Mouse (Mus musculus): Measurements from ENCODE around the gene Btbd1.

Gene Btbd1

GRCm38 (mm10) chr7:81789095-81789757 is 40.0 kb downstream of the Btbd1 start, which contains the start of gene 3110040N11Rik:
3110040N11Rik (minus strand) TSS chr7:81789478.
- DNase-seq (ENCODE audit: low read depth, low spot score), result peak; percentile 96

GRCm38 (mm10) chr7:81788536-81788935 is 40.7 kb downstream of the Btbd1 start:
- DNase-seq (ENCODE audit: low read depth, low spot score), result peak; percentile 37

DNA sequence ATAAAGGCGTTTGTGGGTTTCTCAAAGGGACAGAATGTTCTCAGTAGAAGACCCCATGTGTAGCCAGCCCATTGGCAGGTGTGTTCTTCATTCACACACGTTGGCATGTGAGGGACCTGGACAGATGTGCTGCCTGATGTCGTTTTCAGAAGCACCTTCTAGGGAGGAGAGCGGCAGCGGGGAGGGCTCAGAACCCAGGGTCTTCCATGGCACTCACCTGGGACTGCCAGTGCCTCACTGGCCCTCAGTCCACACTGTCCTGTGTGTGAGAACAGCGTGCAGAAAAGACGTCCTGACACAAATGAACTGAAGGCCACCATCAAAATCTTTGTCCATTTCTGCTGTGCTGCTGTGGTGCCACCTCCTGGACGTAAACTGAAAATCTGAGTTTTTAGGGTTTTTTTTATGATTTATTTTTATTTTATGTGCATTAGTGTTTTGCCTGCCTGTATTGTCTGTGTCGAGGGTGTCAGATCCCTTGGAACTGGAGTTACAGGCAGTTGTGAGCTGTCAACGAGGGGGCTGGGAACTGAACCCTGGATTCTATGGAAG is 51.5 kb downstream of the Btbd1 start:
- no peak for DNase-seq (ENCODE audit: low read depth, low spot score)

DNA sequence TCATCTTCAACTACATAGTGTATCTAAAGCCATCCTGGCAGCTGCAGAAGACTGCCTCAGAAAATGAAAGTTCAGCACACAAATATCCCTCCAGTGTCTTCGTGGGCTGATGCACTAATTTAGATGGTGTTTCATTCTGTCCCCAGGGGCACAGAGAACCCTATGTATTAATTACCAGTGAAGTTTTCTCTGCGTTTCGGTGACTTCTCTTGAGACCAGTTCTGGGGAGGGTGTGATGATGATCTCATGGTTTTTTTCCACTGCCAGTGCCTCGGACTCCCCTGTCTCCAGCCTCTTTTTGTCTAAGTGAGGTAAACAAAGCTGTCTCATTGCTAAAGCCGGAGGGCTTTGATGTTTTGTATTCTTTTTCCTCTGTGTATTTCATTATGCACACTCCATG is 53.9 kb downstream of the Btbd1 start:
- DNase-seq (ENCODE audit: low read depth, low spot score), result no peak

DNA sequence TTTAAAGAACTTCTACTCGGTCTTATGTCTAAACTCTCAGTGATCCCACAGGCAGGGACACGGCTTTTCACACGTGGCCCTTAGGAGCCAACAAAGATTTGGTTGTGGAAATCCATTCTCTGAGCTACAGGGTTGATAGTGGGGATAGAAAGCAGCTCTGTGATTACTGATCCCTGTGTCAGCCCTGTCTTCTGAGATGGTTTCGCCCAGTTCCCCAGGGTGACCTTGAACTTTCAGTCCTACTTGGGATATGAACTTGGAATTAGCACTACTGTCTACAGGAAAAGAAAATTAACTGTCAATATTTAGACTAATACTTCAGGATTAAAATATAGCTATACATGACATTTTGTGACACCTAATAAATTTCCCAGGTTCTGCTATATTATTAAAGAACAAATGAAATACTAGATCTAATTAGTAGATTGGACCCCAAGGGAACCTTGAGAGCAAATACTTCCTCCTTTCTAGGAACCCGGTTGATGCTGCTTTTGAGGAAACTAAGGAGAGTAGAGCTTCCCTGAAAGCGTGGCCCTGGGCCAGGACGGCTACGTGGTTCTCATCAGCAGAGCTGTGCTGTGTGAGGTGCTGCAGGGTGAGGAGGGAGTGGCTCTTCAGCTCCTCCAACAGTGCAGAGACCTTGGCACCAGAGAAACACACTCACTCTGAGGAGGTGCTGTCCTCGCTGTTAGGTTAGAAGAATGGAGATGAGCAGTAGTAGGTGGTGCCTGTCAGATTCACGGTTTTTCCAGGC is 56.3 kb downstream of the Btbd1 start:
- DNase-seq (ENCODE audit: low read depth, low spot score), result no peak

- peak; percentile 82 for DNase-seq (ENCODE audit: low read depth, low spot score)
Measured at GRCm38 (mm10) chr7:81763110-81763845, 66.0 kb downstream of the Btbd1 start.

- DNase-seq (ENCODE audit: low read depth, low spot score), result peak; percentile 93
Measured at GRCm38 (mm10) chr7:81762180-81763109, 66.8 kb downstream of the Btbd1 start, which contains the start of gene Ramac. Ramac (plus strand) TSS chr7:81762925.

GRCm38 (mm10) chr7:81747956-81748355 is 81.3 kb downstream of the Btbd1 start:
- DNase-seq (ENCODE audit: low read depth, low spot score), result no peak

DNA sequence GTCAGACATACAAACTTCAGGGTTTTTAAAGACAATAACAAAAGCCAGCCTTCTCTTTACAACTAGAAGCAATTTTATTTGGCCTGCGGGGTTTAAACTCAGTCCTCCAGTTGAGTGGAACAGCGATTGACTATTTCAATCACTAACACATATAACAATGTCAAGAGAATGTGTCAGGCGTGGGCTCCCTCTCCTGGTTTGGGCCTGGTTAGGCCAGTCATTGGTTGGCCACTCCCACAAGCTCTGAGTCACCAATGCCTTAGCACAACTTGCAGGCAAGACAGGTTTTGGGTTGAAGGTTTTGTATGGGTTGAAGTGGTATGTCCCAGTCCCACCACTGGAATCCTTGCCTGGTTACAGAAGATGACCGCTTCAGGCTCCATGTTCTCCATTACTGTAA is 85.1 kb downstream of the Btbd1 start:
- peak; percentile 15 for DNase-seq (ENCODE audit: low read depth, low spot score)

All from CD4-positive, CD25-positive, alpha-beta regulatory T cell, adult 2 months (primary cell).